Mouse (Mus musculus) bone marrow macrophage, adult 2 months (primary cell): ENCODE data around the gene Syn2.

Experiments used
- CTCF ChIP-seq: IDR thresholded peaks from 2 replicates; pipeline ENCODE4 v1.5.1; 2012; ENCODE audit warnings: low read depth, mild to moderate bottlenecking, low read length, moderate library complexity
- POLR2A ChIP-seq: IDR thresholded peaks from 2 replicates; pipeline ENCODE4 v1.6.1; 2012; ENCODE audit warnings: mild to moderate bottlenecking, low read depth, low read length, borderline replicate concordance

DNA sequence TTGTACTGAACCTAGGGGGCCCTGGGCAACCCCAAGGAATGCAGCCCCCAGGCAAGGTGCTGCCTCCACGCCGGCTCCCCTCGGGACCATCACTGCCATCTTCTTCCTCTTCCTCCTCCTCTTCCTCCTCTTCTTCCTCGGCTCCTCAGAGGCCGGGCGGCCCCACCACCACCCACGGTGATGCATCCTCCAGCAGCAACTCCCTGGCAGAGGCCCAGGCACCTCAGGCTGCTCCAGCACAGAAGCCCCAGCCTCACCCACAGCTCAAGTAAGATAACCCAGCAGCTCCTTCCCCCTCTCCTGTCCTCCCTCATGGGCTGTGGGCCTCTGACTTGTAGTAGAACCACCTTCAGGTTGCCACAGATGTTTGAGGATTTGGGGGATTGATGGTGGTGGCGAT is 143.4 kb downstream of the Syn2 start:
- TF ChIP-seq CTCF (no peak), POLR2A (no peak)
